Mouse (Mus musculus): ENCODE results near the gene Ankrd28. TPM values are rescaled to one million over a fixed set of nuclear protein-coding genes. Genes with fewer than 3 reads are reported as not detected.

The Ankrd28 gene
- polyA plus RNA-seq, 1 experiment: 2.7 TPM

- peak overlapping the region; percentile 83 for H3K27ac ChIP-seq (ENCODE audit: insufficient read depth, low read length)
- peak overlapping the region; percentile 26; the same call in 1 of the 2 replicates for H3K4me3 ChIP-seq (ENCODE audit: extremely low read depth, insufficient read depth, insufficient read length)
- WGBS: 18% methylated on average over 12 of the region's 12 CpGs
- H3K36me3 ChIP-seq (ENCODE audit: control insufficient read depth, insufficient read depth, low read length): no peaks in the 10 kb centered on the region
- DNase-seq (ENCODE audit: low read depth in 1 of 2, low spot score in 2 of 2): peak; percentile 64 to 68
- H3K4me1 ChIP-seq (ENCODE audit: control insufficient read depth, insufficient read depth, insufficient read length): peaks cover 45% of the 10 kb centered on the region
- no peak for TF ChIP-seq CTCF (IDR thresholded peaks at IDR 0.05; ENCODE audit: extremely low read depth, insufficient read depth, insufficient read length, insufficient replicate concordance)
- no peaks in the 10 kb centered on the region for H3K27me3 ChIP-seq (ENCODE audit: control insufficient read depth, insufficient read depth, low read length)
Observed at GRCm38 (mm10) chr14:31664903-31665565, 165.4 kb downstream of the Ankrd28 start.

GRCm38 (mm10) chr14:31664100-31664902 lies 166.2 kb downstream of the Ankrd28 start:
- TF ChIP-seq CTCF (IDR thresholded peaks at IDR 0.05; ENCODE audit: extremely low read depth, insufficient read depth, insufficient read length, insufficient replicate concordance) (no peak), POLR2A (IDR thresholded peaks at IDR 0.05; ENCODE audit: low read depth, low read length) (no peak)
- no peak overlapping the region for H3K4me3 ChIP-seq (ENCODE audit: extremely low read depth, insufficient read depth, insufficient read length)
- no peaks in the 10 kb centered on the region for H3K27me3 ChIP-seq (ENCODE audit: control insufficient read depth, insufficient read depth, low read length)
- peak overlapping the region; percentile 37 for H3K27ac ChIP-seq (ENCODE audit: insufficient read depth, low read length)
- peaks cover 41% of the 10 kb centered on the region for H3K4me1 ChIP-seq (ENCODE audit: control insufficient read depth, insufficient read depth, insufficient read length)
- 37% methylated on average over 18 of the region's 18 CpGs for WGBS
- DNase-seq (ENCODE audit: low read depth in 1 of 2, low spot score in 2 of 2): no peak
- no peaks in the 10 kb centered on the region for H3K36me3 ChIP-seq (ENCODE audit: control insufficient read depth, insufficient read depth, low read length)

- Histone ChIP-seq H3K36me3 (ENCODE audit: control insufficient read depth, insufficient read depth, low read length) (no peaks in the 10 kb centered on the region), H3K4me1 (ENCODE audit: control insufficient read depth, insufficient read depth, insufficient read length) (peaks cover 35% of the 10 kb centered on the region; the same call in 1 of the 2 replicates), H3K27ac (ENCODE audit: insufficient read depth, low read length) (peak overlapping the region; percentile 17; the same call in 1 of the 2 replicates), H3K27me3 (ENCODE audit: control insufficient read depth, insufficient read depth, low read length) (no peaks in the 10 kb centered on the region), H3K4me3 (ENCODE audit: extremely low read depth, insufficient read depth, insufficient read length) (no peak overlapping the region)
- TF ChIP-seq CTCF (IDR thresholded peaks at IDR 0.05; ENCODE audit: extremely low read depth, insufficient read depth, insufficient read length, insufficient replicate concordance) (no peak), POLR2A (IDR thresholded peaks at IDR 0.05; ENCODE audit: low read depth, low read length) (no peak)
- 90% methylated on average over 13 of the region's 13 CpGs for WGBS
- no peak for DNase-seq (ENCODE audit: low read depth in 1 of 2, low spot score in 2 of 2)
Observed at GRCm38 (mm10) chr14:31663376-31664099, 166.9 kb downstream of the Ankrd28 start.

- TF ChIP-seq CTCF (IDR thresholded peaks at IDR 0.05; ENCODE audit: extremely low read depth, insufficient read depth, insufficient read length, insufficient replicate concordance): no peak
- no peak for TF ChIP-seq POLR2A (IDR thresholded peaks at IDR 0.05; ENCODE audit: low read depth, low read length)
- Histone ChIP-seq H3K27ac (ENCODE audit: insufficient read depth, low read length) (peak overlapping the region; percentile 89), H3K4me1 (ENCODE audit: control insufficient read depth, insufficient read depth, insufficient read length) (peaks cover 32% of the 10 kb centered on the region; the same call in 1 of the 2 replicates), H3K27me3 (ENCODE audit: control insufficient read depth, insufficient read depth, low read length) (no peaks in the 10 kb centered on the region), H3K36me3 (ENCODE audit: control insufficient read depth, insufficient read depth, low read length) (no peaks in the 10 kb centered on the region), H3K4me3 (ENCODE audit: extremely low read depth, insufficient read depth, insufficient read length) (no peak overlapping the region)
- DNase-seq (ENCODE audit: low read depth in 1 of 2, low spot score in 2 of 2): peak in 1 of 2 experiments; percentile 65
- 20% methylated on average over 9 of the region's 9 CpGs for WGBS
Observed at GRCm38 (mm10) chr14:31662555-31663211, 167.8 kb downstream of the Ankrd28 start.

- TF ChIP-seq CTCF (IDR thresholded peaks at IDR 0.05; ENCODE audit: extremely low read depth, insufficient read depth, insufficient read length, insufficient replicate concordance): no peak
- peak; percentile 42; the same call in 1 of the 2 replicates for TF ChIP-seq POLR2A (IDR thresholded peaks at IDR 0.05; ENCODE audit: low read depth, low read length)
- no peaks in the 10 kb centered on the region for H3K36me3 ChIP-seq (ENCODE audit: control insufficient read depth, insufficient read depth, low read length)
- no peaks in the 10 kb centered on the region for H3K27me3 ChIP-seq (ENCODE audit: control insufficient read depth, insufficient read depth, low read length)
- H3K27ac ChIP-seq (ENCODE audit: insufficient read depth, low read length): peak overlapping the region; percentile 89
- WGBS: 1% methylated on average over 44 of the region's 44 CpGs
- H3K4me1 ChIP-seq (ENCODE audit: control insufficient read depth, insufficient read depth, insufficient read length): peaks cover 32% of the 10 kb centered on the region; the same call in 1 of the 2 replicates
- peak; percentile 57 to 79 for DNase-seq (ENCODE audit: low read depth in 1 of 2, low spot score in 2 of 2)
- H3K4me3 ChIP-seq (ENCODE audit: extremely low read depth, insufficient read depth, insufficient read length): peak overlapping the region; percentile 60
Observed at GRCm38 (mm10) chr14:31661671-31662554, 168.5 kb downstream of the Ankrd28 start.

Measured in spleen, adult 2 months (tissue).